In genomic region chr14:72709710-72710340, GRCm38 (mm10) we compare ENCODE assay signal across 8 mouse cellular contexts. TPM values are rescaled to one million over a fixed set of nuclear protein-coding genes. Genes with fewer than 3 reads are reported as not detected.
DNase-seq lines count a peak whose midpoint lies in the region; ATAC-seq and TF ChIP-seq lines count a peak whose summit lies in the region.

Gene Fndc3a, minus strand, starts transcription at chr14:72710003.

- H3K4me3 ChIP-seq in embryonic facial prominence, embryonic 12.5 days = peak within 1 kb of the TSS; percentile 77
- H3K4me3 ChIP-seq in kidney, embryonic 14.5 days (ENCODE audit: low read length) = peak within 1 kb of the TSS; percentile 78
- peak within 1 kb of the TSS; percentile 92 for H3K4me3 ChIP-seq in limb, embryonic 14.5 days (replicated peaks; ENCODE audit: low read length)
- peak within 1 kb of the TSS; percentile 95 for H3K4me3 ChIP-seq in midbrain, embryonic 16.5 days (ENCODE audit: low read depth, low read length)
- peak within 1 kb of the TSS; percentile 99 for H3K4me3 ChIP-seq in spleen, adult 2 months (ENCODE audit: extremely low read depth, insufficient read depth, insufficient read length)

- H3K9me3 ChIP-seq in embryonic facial prominence, embryonic 12.5 days = no peaks in the 10 kb centered on the region
- no peaks in the 10 kb centered on the region for H3K9me3 ChIP-seq in kidney, embryonic 14.5 days (ENCODE audit: control insufficient read depth, low read length)
- no peaks in the 10 kb centered on the region for H3K9me3 ChIP-seq in limb, embryonic 14.5 days (ENCODE audit: control insufficient read depth, low read length)
- H3K9me3 ChIP-seq in midbrain, embryonic 16.5 days (replicated peaks; ENCODE audit: control insufficient read depth, low read length, poor library complexity, severe bottlenecking) = no peaks in the 10 kb centered on the region

- TF ChIP-seq POLR2A in limb, embryonic 14.5 days (IDR thresholded peaks at IDR 0.05; ENCODE audit: borderline replicate concordance, extremely low read depth, insufficient read depth, insufficient read length) = 0 out of 2 replicates have a peak, but pooled peaks have one; percentile 30
- TF ChIP-seq POLR2A in spleen, adult 2 months (IDR thresholded peaks at IDR 0.05; ENCODE audit: low read depth, low read length) = peak; percentile 12; the same call in 1 of the 2 replicates

- H3K27ac ChIP-seq in embryonic facial prominence, embryonic 12.5 days = peak within 1 kb of the TSS; percentile 82
- peak within 1 kb of the TSS; percentile 85 for H3K27ac ChIP-seq in kidney, embryonic 14.5 days (ENCODE audit: low read depth, low read length)
- peak within 1 kb of the TSS; percentile 83 for H3K27ac ChIP-seq in limb, embryonic 14.5 days (replicated peaks; ENCODE audit: low read depth, low read length)
- H3K27ac ChIP-seq in midbrain, embryonic 16.5 days (ENCODE audit: low read length) = peak within 1 kb of the TSS; percentile 95
- peak within 1 kb of the TSS; percentile 98 for H3K27ac ChIP-seq in spleen, adult 2 months (ENCODE audit: insufficient read depth, low read length)

- H3K4me1 ChIP-seq in embryonic facial prominence, embryonic 12.5 days = no peaks in the 10 kb centered on the region
- peaks cover 3% of the 10 kb centered on the region; the same call in 1 of the 2 replicates for H3K4me1 ChIP-seq in kidney, embryonic 14.5 days (ENCODE audit: control insufficient read depth, insufficient read depth, low read length)
- H3K4me1 ChIP-seq in limb, embryonic 14.5 days (ENCODE audit: control insufficient read depth, insufficient read depth, low read length) = peaks cover 5% of the 10 kb centered on the region; the same call in 1 of the 2 replicates
- H3K4me1 ChIP-seq in midbrain, embryonic 16.5 days (ENCODE audit: control insufficient read depth, insufficient read depth, low read length) = peaks cover 9% of the 10 kb centered on the region
- H3K4me1 ChIP-seq in spleen, adult 2 months (ENCODE audit: control insufficient read depth, insufficient read depth, insufficient read length) = 0 out of 2 replicates have a peak, but pooled peaks cover 2% of the 10 kb centered on the region

- no peaks in the 10 kb centered on the region for H3K36me3 ChIP-seq in embryonic facial prominence, embryonic 12.5 days
- H3K36me3 ChIP-seq in kidney, embryonic 14.5 days (ENCODE audit: control insufficient read depth, insufficient read depth, low read length) = no peaks in the 10 kb centered on the region
- H3K36me3 ChIP-seq in limb, embryonic 14.5 days (ENCODE audit: control insufficient read depth, insufficient read depth, low read length) = no peaks in the 10 kb centered on the region
- no peaks in the 10 kb centered on the region for H3K36me3 ChIP-seq in midbrain, embryonic 16.5 days (ENCODE audit: control insufficient read depth, insufficient read depth, low read length)
- H3K36me3 ChIP-seq in spleen, adult 2 months (ENCODE audit: control insufficient read depth, insufficient read depth, low read length) = no peaks in the 10 kb centered on the region

- H3K9ac ChIP-seq in embryonic facial prominence, embryonic 12.5 days = peak within 1 kb of the TSS; percentile 81
- peak within 1 kb of the TSS; percentile 87 for H3K9ac ChIP-seq in kidney, embryonic 14.5 days (ENCODE audit: low read depth, low read length)
- peak within 1 kb of the TSS; percentile 90 for H3K9ac ChIP-seq in limb, embryonic 14.5 days (ENCODE audit: low read depth, low read length, severe bottlenecking)
- peak within 1 kb of the TSS; percentile 93 for H3K9ac ChIP-seq in midbrain, embryonic 16.5 days (ENCODE audit: low read depth, low read length)

- H3K27me3 ChIP-seq in embryonic facial prominence, embryonic 12.5 days = no peaks in the 10 kb centered on the region
- H3K27me3 ChIP-seq in kidney, embryonic 14.5 days (ENCODE audit: control insufficient read depth, insufficient read depth, low read length) = no peaks in the 10 kb centered on the region
- no peaks in the 10 kb centered on the region for H3K27me3 ChIP-seq in limb, embryonic 14.5 days (ENCODE audit: control insufficient read depth, insufficient read depth, low read length)
- peaks cover 5% of the 10 kb centered on the region for H3K27me3 ChIP-seq in midbrain, embryonic 16.5 days (ENCODE audit: control insufficient read depth, insufficient read depth, low read depth, low read length)
- no peaks in the 10 kb centered on the region; the same call in 1 of the 2 replicates for H3K27me3 ChIP-seq in spleen, adult 2 months (ENCODE audit: control insufficient read depth, insufficient read depth, low read length)

- DNase-seq in 3134 (ENCODE audit: extremely low read depth, insufficient read length, low spot score) = peak; percentile 81
- peak; percentile 91 to 93 for DNase-seq in adrenal gland, postnatal 36 days
- peak; percentile 85 to 86 for DNase-seq in heart, adult 9 months (ENCODE audit: low spot score in 2 of 2)
- peak; percentile 80 for DNase-seq in limb, embryonic 14.5 days (ENCODE audit: low spot score)
- peak; percentile 54 to 84 for DNase-seq in spleen, adult 2 months (ENCODE audit: low read depth in 1 of 2, low spot score in 2 of 2)

- no peak for TF ChIP-seq CTCF in spleen, adult 2 months (IDR thresholded peaks at IDR 0.05; ENCODE audit: extremely low read depth, insufficient read depth, insufficient read length, insufficient replicate concordance)

- H3K4me2 ChIP-seq in embryonic facial prominence, embryonic 12.5 days (replicated peaks) = peak within 1 kb of the TSS; percentile 60
- peak within 1 kb of the TSS; percentile 85 for H3K4me2 ChIP-seq in kidney, embryonic 14.5 days (replicated peaks; ENCODE audit: low read depth, low read length)
- peak within 1 kb of the TSS; percentile 82 for H3K4me2 ChIP-seq in limb, embryonic 14.5 days (replicated peaks; ENCODE audit: low read depth, low read length, severe bottlenecking)
- H3K4me2 ChIP-seq in midbrain, embryonic 16.5 days (ENCODE audit: low read length) = peak within 1 kb of the TSS; percentile 75

- under 1% methylated on average over 82 of the region's 82 CpGs for WGBS in embryonic facial prominence, embryonic 12.5 days
- WGBS in kidney, embryonic 14.5 days = under 1% methylated on average over 82 of the region's 82 CpGs
- WGBS in limb, embryonic 14.5 days = 3% methylated on average over 17 of the region's 82 CpGs
- WGBS in midbrain, embryonic 16.5 days = under 1% methylated on average over 76 of the region's 82 CpGs
- under 1% methylated on average over 73 of the region's 82 CpGs for WGBS in spleen, adult 2 months

- ATAC-seq in embryonic facial prominence, embryonic 12.5 days (ENCODE audit: insufficient number of reproducible peaks, insufficient read depth, low FRiP score, low TSS enrichment) = peak; percentile 88
- peak; percentile 91 for ATAC-seq in kidney, embryonic 14.5 days (ENCODE audit: low FRiP score, low TSS enrichment)
- peak; percentile 91 for ATAC-seq in limb, embryonic 14.5 days (ENCODE audit: low FRiP score, low read depth)
- peak; percentile 95 for ATAC-seq in midbrain, embryonic 16.5 days

RNA-seq across cellular contexts. Expression of gene Fndc3a, which starts in this region (rescaled TPM):
- 10 to 100 TPM; 62.6 to 78.5 TPM for total RNA-seq in adrenal gland, postnatal 36 days (2021)
- 41.0 and 45.7 TPM in 2 replicates for polyA plus RNA-seq in embryonic facial prominence, embryonic 12.5 days (2016; fragmentation: Nextera tagmentation; extraction: Ambion mirVana)
- 33.5 and 55.5 TPM in 2 replicates for polyA plus RNA-seq in kidney, embryonic 14.5 days (2014; fragmentation: Nextera tagmentation; extraction: Ambion mirVana)
- 29.0 and 31.4 TPM in 2 replicates for polyA plus RNA-seq in limb, embryonic 14.5 days (2012; rRNA removed)
- polyA plus RNA-seq in limb, embryonic 14.5 days (2014; fragmentation: Nextera tagmentation; extraction: Ambion mirVana) = 39.4 and 41.3 TPM in 2 replicates
- polyA plus RNA-seq in midbrain, embryonic 16.5 days (2015; fragmentation: Nextera tagmentation; extraction: Ambion mirVana) = 47.5 and 55.5 TPM in 2 replicates
- 19.5 and 22.2 TPM in 2 replicates for polyA plus RNA-seq in spleen, adult 2 months (2012; rRNA removed)

Comparison
In these comparisons a context has a peak if more than half of its experiments do, and no peak if none do; other contexts are left out.
1. Peak in every context shown above with its lines: DNase-seq, ATAC-seq, H3K4me3 ChIP-seq and H3K27ac ChIP-seq.